Mouse (Mus musculus): ENCODE data around the gene Uox.

The Uox gene

DNA sequence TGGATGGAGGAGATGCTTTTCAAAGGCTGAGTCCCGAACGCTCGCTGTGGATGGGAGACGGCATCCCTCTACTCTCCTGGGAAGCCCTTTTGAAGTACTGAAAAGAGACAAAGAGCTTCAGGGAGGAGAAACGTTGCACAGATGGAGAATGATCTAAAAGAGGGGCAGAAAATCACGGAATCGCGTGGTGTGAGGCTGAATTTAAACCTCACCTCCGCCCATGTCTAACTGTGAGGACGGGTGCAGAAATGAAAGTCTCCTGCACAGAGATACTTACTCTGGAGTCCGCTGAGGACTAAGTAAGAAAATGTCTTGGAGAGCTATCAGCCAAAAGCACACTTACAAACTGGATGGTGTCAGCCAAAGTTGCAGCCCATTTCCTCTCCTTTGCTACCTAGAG, 51.7 kb downstream of the Uox start:
- no peak for DNase-seq (ENCODE audit: low spot score)

DNA sequence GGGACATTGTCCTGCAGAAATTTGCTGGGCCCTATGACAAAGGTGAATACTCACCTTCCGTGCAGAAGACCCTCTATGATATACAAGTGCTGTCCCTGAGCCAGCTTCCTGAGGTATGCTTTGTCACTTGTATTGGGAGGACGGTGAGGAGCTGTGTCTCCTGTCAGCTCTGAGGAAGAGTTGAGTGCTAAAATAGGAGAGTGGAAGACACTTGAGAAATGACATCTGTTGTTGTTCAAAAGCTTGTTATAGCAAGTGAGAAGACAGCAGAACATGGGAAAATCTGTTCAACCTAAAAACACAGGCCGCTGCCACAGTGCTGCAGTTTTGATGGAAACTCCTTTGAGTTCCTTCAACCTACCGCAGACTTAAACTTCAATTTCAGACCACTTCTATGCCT, 55.5 kb downstream of the Uox start:
- no peak for DNase-seq (ENCODE audit: low spot score)

DNA sequence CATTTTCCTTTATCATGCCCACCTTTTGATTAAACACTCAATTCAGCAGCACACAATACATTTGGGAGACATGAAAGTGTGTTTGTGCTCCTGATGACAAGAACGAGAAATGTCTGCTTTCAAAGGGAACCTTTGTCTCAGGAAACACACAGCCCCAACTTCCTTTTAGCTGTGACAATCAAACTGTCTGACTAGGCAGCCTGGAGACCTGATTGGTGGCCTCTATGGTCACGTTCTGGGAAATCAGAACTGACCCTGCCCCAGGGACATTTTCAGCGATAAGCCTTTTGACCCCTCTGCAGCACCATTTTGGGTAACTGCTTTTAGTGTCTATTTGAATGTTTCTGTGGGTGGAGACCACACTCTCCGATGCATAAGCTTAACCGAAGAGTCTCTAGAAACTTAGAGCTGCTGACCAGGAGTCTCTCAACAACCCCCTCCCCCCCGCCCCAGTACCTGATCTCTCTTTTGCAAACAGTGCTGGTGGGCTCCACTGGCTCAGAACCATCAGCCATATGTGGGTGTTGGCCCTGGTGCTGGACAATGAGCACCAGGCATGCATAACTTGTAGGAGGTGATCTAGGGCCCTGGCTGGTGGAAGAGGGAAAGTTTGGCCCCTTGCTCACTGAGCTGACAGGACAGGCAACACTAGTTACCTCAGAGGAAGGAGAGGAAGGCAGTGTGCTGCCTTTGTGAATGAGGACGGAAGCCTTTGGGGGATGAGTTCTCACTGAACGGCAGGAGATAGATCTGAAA, 58.2 kb downstream of the Uox start:
- DNase-seq (ENCODE audit: low spot score), result no peak

DNA sequence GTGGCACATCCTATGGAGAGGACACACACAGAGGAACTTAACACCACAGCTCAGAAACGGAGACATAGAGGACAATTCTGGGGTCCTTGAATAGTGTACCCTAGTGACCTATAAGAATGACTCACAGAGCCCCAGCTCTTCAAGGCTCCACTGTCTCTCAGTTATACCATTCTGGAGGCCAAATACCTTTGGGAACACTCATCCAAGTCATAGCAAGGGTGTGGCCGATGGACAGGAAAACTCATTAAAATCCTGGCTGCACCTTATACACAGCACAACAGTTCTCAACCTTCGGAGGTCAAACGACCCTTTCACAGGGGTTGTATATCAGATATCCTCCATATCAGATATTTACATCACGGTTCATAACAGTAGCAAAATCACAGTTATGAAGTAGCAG, 62.3 kb downstream of the Uox start:
- no peak for DNase-seq (ENCODE audit: low spot score)

DNA sequence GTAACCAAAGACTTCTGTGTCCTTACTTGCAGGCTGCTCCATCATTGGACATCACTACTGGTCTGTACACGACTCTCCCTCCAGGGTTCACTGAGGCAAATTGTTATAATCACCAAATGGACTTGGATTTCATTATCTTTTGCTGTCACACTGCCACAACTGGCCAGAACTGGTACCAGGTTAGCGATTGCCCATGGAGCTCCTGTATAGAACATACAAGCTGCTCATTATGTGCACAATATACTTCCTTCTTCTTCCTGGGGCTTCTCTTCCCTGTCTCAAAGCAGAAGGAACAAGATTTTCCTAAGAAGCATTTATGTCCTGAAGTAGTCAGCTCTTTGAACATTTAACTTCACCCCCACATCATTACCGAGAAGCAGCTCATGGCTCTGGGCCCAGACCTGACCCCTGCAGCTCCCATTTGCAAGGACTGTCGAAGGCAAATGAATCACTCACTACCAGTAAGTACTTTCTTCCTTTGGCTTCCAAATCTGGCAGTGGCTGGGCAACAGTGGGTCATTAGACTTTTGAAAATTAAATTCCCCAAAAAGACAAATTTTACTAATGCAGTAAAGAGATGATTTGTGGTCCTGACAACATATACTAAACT, 71.7 kb downstream of the Uox start:
- DNase-seq (ENCODE audit: low spot score), result no peak

DNA sequence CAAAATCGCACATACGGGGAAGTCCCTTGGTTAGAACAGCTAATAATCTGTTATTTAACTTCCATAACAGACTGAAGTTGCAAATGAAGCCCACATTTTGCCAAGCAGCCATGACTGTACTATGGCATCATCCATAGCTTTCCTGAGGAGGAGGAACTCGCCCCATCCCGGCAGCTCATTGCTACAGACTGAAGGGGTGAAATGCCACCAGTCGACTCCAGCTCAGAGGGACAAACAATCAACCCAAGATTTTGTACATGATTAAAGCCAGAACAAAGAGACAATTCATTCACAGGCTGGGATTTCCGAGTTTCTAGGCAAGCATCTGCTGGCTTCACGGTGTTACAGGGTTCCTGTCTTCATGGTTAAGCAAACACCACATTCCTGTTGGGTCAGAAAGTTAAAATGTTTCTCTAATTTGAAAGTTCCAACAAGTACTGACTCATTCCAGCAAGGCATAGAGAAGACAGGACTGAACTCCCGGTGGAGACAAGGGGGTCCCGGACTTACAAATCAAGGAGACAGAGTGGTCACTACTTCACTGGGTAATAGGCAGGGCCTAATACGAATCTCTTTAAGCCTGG, 79.2 kb downstream of the Uox start:
- DNase-seq (ENCODE audit: low spot score), result no peak

DNA sequence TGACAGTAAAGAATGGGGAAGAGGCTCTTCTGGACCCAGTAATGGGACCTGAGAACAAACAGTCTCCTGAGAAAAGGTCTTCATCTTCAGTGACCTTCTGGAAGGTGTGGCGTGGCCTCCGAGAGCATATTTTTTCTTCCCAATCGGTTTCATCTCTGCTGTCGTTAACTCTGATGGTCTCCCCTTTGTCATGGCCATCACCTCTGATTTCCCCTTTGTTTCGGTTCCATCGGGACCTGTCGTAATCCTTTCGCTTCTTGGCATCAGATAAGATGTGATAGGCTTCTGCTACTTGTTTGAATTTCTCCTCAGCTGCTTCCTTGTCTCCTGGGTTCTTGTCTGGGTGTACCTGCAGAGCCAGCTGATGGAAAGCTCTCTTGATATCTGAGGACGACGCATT, 80.5 kb downstream of the Uox start:
- no peak for DNase-seq (ENCODE audit: low spot score)

DNA sequence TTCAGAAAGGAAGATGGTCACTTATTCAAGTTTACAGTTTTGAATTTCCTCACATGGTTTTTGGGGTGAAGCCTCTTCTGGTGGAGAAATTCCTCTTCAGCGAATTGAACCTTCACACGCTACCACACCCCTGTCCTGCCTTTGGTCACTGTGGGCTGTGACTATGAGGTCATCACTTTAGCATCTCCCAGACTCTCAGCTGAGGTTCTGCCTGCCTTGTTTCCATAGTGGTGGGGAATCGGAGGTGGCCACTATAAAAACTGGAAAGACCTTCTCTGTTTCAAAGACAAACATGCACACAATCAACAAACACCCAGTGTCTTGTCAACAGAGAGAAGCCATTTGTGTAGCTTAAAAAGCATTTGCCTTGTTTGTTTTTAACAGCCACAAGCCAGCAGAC, 81.0 kb downstream of the Uox start, which contains the start of gene 4930503B20Rik:
4930503B20Rik (minus strand) TSS at position 101 of the 400 bp plus-strand sequence.
- no peak for DNase-seq (ENCODE audit: low spot score)

DNA sequence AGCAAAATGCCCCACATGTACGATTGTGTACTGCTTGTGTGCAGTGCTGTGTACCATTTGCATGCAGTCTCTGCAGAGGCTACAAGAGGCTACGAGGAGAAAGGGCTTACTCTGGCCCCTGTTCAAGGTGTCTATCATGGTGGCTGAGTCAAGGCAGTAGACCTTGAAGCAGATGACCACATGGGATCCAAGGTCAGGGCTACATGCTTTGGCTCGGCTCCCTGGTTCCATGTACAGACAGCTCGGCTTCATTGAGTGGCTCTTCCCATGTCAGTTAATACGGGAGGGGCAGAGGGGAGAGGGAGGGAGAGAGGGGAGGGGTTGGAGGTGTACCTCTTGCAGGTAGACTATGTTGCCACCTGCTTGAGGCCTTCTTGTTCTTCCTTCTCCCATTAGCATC, 82.2 kb downstream of the Uox start:
- DNase-seq (ENCODE audit: low spot score), result no peak

DNA sequence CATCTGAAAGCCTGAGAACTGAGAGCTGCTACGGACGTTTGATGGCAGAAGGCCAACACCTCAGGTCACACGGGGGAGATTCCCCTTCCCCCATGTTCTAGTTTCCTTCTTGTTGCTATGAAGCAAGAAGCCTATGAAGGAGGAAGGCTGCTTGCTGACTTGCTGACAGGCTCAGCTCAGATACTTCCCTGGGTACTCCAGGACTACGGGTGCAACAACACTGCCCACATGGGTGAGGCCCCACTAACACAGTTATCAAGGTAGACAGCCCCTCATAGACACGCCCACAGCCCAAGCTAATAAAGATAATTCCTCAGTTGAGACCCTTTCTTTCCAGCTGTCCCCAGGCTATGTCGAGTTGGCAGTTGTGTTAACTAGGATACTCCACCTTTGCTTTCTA, 83.5 kb downstream of the Uox start:
- DNase-seq (ENCODE audit: low spot score), result no peak

DNA sequence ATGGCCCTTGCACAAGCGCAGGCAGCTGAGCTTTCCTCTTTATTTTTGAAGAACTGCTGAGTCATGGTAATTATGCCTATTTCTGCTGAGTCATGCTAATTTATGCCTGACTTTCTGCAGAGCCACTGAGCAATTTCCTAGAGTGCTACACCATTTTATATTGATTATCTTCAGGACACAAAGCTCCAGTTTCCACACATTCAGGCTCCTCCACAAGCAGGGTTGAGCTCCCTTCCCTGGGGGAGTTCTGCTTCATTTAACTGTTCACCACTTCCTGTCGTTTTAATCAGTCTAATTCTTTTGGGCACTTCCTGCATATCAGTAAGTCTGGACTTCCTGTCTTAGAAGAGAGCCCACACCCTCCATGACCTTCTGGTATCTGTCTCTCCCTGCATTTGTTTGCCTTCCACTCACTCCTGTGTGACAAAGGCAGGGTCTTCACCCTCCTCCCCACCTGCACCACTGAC, 84.9 kb downstream of the Uox start:
- DNase-seq (ENCODE audit: low spot score), result no peak

DNA sequence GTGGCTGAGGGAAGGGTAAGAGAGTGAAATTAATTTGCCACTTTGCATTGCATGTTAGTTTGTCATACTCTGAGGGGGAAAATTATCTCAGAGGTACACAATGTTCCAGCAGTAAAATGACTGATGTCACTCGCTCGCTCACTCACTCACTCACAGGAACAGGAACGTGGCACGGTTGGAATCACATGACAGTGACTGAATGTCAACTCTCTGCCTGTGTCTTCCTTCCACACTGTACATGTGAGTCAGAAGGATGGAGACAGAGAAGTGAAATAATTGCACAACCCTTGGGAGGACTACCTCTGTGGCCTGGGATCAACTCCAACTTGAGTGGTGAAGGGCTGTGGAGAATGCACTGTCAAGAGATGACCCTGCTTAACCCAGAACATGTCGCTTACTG, 87.2 kb downstream of the Uox start:
- no peak for DNase-seq (ENCODE audit: low spot score)

DNA sequence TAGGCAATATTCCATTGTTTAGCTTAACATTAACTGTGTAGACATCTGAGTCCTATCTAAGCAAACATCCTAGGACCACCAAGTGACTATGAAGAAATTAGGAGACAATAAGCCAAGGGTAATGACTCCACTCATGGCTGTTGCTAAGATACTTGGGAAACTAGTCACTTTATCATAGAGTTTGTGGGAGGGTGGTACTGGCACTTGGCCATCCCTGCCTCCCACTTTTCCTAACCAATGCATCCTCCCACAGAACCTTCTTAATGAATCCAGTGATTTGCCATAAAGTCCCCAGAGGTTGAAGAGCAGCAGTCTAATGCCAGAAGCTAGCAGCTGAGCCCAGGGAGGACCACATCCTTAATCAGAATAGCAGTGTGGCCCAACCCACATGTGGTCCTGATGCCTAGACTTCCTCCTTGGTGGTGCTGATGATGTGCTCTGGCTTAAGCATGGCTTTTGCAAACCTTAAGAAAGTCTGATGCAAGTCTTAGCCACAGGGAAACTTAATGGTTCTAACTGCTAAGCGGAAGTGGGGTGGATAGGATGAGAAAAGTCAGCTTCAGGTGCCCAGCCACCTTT, 87.9 kb downstream of the Uox start:
- DNase-seq (ENCODE audit: low spot score), result no peak

DNA sequence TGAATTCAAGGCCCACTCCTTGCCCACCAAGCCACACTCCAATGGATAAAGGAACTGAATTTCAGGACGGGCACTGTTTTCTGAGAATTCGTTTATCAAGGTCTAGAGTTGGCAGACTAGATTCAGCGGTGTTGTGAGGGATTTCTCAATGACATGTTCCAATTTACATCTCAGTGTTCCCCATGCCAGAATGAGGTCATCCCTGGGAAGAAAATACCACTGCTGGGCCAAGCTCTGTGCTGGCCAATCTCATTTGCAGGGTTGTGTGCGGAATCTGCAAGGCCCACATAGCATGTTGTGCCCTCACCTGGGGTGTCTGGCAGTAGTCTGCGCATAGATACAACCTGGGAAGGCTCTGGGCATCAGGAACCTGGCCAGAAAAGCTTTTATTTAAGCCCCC, 89.1 kb downstream of the Uox start:
- DNase-seq (ENCODE audit: low spot score), result no peak

DNA sequence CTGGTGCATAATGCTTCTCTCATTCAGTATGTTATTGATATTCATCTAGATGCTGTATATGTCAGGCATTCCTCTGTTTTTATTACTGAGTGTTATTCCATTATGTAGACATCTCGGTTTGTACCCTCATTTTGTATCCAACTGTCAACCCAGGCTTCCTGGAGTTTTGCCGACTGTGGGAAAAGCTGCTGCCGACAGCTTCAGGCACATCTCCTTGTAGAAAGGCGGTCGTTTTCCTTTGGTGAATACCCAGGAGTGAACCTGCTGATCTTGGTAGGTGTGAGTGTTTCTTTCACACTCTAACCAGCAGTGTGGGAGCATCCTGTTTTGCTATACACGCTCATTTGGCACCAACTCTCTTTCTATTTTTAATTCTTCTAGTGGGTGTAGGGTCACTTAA, 90.8 kb downstream of the Uox start:
- DNase-seq (ENCODE audit: low spot score), result no peak

DNA sequence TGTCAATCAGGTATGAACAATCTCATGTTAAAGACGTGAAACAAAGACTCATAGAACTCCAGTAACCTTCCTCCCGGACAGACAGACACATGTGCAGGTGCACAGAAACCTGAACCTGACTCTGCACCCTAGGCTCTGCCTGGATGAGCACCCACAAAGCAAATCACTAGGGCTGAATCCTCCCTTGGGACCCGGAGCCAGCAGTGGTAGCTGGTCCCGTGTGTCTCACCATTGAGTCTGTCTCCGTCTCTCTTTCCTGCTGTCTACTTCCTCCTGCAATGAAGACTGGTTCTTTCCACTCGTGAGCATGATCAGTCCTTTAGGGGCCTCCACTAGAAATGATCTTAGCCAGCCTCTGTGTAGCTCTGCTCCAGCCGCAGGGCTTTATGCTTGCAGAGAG, 91.7 kb downstream of the Uox start:
- no peak for DNase-seq (ENCODE audit: low spot score)

DNA sequence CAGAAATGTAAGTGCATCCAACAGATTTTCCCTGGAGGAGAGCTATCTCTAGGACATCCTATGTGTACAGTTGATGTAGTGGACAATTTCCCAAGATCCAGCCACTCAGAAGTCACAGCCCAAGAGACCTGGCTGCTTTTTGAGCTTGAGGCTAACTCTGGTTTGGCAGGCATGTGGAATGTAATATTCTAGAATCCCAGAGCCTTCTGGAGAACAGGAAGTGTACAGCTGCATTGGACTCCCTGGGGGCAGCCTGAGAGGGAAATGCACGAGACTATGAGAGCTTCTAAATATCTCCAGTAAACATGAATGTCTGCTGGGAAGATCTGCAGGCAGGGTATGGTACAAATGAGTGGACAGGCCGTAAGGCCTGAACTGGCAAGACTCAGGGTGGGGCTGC, 100.9 kb downstream of the Uox start:
- no peak for DNase-seq (ENCODE audit: low spot score)

DNA sequence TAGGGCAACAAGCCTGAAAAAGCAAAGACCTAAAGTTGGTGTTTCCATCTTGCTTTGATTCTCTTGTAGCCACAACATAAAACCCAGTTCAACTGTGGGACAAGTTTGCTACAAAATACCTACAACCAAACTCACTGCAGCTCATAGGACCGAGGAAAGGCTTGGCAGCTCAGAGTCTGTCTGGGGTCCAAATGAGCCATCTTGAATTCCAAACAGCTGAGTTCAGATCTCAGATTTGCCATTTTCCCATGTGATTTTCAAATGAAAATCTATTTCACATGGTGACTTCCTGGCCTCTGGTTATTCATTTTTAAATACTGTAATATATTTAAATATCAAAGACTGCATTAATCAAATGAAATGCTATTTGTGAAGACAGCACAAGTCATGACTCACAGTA, 104.9 kb downstream of the Uox start:
- DNase-seq (ENCODE audit: low spot score), result no peak

DNA sequence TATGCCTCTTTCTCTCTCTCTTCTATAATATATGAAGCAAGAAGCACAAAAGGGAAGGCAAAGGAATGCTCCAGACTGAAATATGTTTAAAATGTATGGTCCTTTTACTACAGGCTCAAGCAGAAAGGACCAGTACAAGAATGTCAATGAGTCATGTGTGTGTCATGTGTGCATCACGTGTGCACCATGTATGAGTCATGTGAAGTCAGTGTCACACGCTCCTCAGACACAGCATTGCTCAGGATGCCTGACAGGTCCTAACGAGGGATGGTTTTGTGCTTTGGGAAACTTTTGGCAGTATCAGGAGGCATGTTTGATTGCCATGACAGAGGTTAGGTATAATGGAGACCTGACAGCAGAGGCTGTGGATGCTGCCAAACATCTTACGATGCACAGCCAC, 106.0 kb downstream of the Uox start:
- DNase-seq (ENCODE audit: low spot score), result no peak

DNA sequence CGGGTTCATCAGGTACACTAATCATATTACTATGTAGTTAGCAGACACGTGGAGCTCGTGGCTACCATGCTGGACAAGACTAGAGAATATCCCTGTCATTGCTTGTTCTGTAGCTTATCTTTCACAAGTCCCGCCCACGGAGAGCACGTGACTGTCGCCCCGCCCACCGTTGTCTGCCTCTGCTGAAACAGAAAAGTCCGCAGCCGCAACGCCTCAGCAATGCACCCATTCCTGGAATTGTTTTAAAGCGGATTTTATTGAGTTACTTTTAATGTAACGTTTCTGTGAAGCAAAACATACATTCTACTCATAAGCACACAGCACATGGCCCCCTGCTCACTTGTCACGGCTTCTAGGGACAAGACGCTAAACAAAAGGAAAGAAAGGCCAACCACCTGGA, 109.4 kb downstream of the Uox start:
- no peak for DNase-seq (ENCODE audit: low spot score)

DNA sequence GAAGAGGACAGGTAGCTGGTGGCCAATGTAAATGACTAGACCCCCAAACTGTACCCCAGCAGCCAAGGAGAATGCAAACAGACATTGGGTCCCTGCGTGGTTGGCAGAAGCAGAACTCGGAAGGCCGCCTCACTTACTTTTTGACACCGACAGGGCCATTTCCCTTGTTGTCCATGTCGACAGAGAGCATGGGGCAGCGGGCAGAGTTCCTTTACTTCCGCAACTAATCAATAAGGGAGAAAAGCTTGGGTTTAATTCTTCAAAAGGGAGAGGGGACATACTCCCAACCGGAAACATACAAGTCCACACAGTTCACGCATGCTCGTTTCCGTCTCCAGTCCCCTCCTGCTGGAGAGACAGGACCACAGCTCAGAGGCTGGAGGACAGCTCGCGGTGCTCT, 110.4 kb downstream of the Uox start:
- DNase-seq (ENCODE audit: low spot score), result no peak

DNA sequence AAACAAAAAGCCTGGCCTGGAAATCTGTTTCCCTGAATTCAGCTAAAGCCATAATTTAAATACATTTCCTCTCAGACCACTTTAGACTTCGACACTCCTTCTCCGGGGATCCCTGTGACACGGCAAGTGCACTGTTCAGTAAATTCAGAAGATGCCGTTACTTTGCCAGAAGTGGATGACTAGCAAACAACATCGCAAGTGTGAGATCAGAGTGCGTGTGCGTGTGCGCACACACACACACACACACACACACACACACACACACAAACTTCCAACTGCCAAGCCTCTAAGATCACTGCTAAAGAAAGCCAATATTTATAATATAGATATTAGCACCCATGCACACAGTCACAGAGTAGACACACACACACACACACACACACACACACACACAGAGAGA, 111.5 kb downstream of the Uox start:
- no peak for DNase-seq (ENCODE audit: low spot score)

Measured in ovary, adult 18-20 months (tissue).